Mouse (Mus musculus) midbrain, embryonic 14.5 days (tissue): ENCODE data around the gene Olfr1396. TPM values are rescaled to one million over a fixed set of nuclear protein-coding genes. Genes with fewer than 3 reads are reported as not detected.

ENCODE experiments used
- ATAC-seq: fragments of 200-750 bp; cut with Nextera tagmentation; 2 replicates; pipeline ENCODE4 v1.8.0; 2017; ENCODE audit warnings: moderate number of reproducible peaks, moderate library complexity; ENCODE audit not compliant: low FRiP score, low TSS enrichment
- DNase-seq: peaks from one replicate; pipeline ENCODE4 v3.0.0-alpha.2; 2015
- H3K27ac ChIP-seq: fragments of 300-500 bp; sonication (generic); replicated peaks from 2 replicates; pipeline ENCODE4 v1.5.1; 2014; ENCODE audit warnings: mild to moderate bottlenecking, low read depth, low read length, moderate library complexity
- H3K27me3 ChIP-seq: fragments of 300-500 bp; sonication (generic); 2 replicates; pipeline ENCODE4 v1.6.1; 2014; ENCODE audit warnings: low read length, control low read depth, mixed read lengths; ENCODE audit not compliant: control insufficient read depth, insufficient read depth
- H3K36me3 ChIP-seq: fragments of 300-500 bp; sonication (generic); 2 replicates; pipeline ENCODE4 v1.6.1; 2014; ENCODE audit warnings: low read length, control low read depth; ENCODE audit not compliant: control insufficient read depth, insufficient read depth
- H3K4me1 ChIP-seq: fragments of 300-500 bp; sonication (generic); 2 replicates; pipeline ENCODE4 v1.6.1; 2014; ENCODE audit warnings: mild to moderate bottlenecking, antibody characterized with exemption, low read length, control low read depth; ENCODE audit not compliant: control insufficient read depth, insufficient read depth
- H3K4me2 ChIP-seq: fragments of 300-500 bp; sonication (generic); 2 replicates; pipeline ENCODE4 v1.6.1; 2014; ENCODE audit warnings: mild to moderate bottlenecking, low read length, moderate library complexity
- H3K4me3 ChIP-seq: fragments of 300-500 bp; sonication (generic); replicated peaks from 2 replicates; pipeline ENCODE4 v1.5.1; 2014; ENCODE audit warnings: low read depth, low read length
- H3K9ac ChIP-seq: fragments of 300-500 bp; sonication (generic); replicated peaks from 2 replicates; pipeline ENCODE4 v1.6.1; 2014; ENCODE audit warnings: mild to moderate bottlenecking, low read length, moderate library complexity
- H3K9me3 ChIP-seq: fragments of 300-500 bp; sonication (generic); 2 replicates; pipeline ENCODE4 v1.6.1; 2016; ENCODE audit warnings: low read length, control low read depth, mixed read lengths; ENCODE audit not compliant: control insufficient read depth
- WGBS: fragments of 180-500 bp; shearing (Covaris S2); extraction: QIAGEN DNeasy Blood & Tissue Kit; methylation state at CpG from one replicate; pipeline ENCODE4 v1.1.7; 2014; 5-methylcytosine and 5-hydroxymethylcytosine counted together
- polyA plus RNA-seq: library from polyadenylated mRNA; unstranded; fragments of >200 nt; fragmentation: Nextera tagmentation; extraction: Ambion mirVana; gene quantifications from 2 replicates; pipeline ENCODE4 v1.2.1, GENCODE M21; 2014

Gene Olfr1396
- not detected in 2 replicates for polyA plus RNA-seq

DNA sequence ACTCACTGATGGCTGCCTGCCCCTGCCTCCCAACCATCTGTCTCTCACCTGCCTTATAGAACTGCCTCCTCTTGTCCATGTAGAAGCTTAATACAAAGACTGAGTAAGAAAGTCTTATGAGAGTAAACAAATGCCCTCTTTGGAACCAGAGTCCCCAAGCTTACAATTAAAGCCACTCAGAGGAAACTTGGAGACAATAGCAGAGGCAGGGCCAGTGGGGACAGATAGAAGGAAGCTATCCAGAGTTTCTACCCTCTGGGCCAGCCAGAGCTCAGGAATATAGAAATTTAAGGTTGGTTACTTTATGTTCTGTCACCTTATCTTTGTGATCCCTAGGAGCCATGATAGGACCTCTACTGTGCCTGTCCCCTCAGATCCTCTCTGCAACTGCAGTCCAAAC is at the start of gene Olfr1396:
TSS of gene Olfr1396 (minus strand) at position 101 of the 400 bp plus-strand sequence.
- H3K4me2 ChIP-seq, result no peak within 1 kb of the TSS

DNA sequence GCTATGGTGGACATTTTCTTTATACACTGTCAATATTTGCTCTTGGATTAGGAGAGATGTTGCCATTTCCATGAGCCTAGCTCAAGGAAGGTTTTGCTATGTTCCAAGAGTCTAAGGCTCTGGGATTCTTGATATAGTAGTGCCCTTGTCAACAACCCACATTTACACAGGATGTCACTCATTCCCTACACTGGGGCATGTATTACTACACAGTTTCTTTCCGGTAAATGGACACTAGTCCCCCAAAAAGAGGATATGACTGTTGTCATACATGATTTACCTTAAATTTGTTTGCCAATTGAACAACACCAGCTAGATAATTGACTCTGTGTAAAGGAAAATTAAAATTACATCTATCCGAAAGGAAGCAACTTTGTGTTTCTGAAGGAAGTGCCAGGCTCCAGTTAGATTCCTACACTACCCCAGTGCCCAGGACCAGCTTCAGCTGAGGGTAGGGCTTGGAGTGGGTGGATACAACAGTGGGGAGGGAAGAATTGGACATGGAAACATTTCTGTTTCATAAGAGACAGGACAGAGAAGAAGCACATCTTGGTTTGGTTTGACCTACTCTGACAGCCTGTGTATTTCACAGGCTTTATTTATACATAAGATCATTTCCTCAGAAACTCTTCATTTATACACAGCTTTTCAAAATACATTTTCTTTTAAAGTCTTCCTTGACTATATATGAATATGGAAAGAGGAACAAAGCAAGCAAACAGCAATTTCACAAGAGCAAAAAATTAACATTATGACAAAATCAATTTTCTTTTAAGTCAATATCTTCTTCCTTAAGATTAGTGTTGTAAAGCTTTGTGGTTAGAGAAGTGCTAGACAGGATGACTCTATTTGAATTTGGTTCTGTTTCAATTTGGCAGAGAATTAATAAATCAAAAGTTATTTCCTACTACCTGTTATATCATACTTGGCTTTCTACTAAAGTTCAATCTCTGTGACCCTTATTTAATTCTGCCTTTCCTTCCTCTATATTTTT is 42.4 kb upstream of the Olfr1396 start:
- no peaks in the 10 kb centered on the region for H3K27me3 ChIP-seq
- ATAC-seq, result no peak
- WGBS, result 93% methylated on average over 2 of the region's 2 CpGs
- no peak overlapping the region for H3K4me2 ChIP-seq
- H3K9ac ChIP-seq, result no peak overlapping the region
- H3K27ac ChIP-seq, result no peak overlapping the region
- H3K9me3 ChIP-seq, result no peaks in the 10 kb centered on the region
- H3K36me3 ChIP-seq, result no peaks in the 10 kb centered on the region
- H3K4me1 ChIP-seq, result no peaks in the 10 kb centered on the region
- no peak overlapping the region for H3K4me3 ChIP-seq
- DNase-seq, result no peak

More for the DNA sequence above, at the start of gene Olfr1396:
- H3K27me3 ChIP-seq, result no peaks in the 10 kb centered on the region
- no peak within 1 kb of the TSS for H3K4me3 ChIP-seq
- H3K36me3 ChIP-seq, result no peaks in the 10 kb centered on the region
- DNase-seq (no peak), ATAC-seq (no peak)
- H3K4me1 ChIP-seq, result no peaks in the 10 kb centered on the region
- no peak within 1 kb of the TSS for H3K9ac ChIP-seq
- no peak within 1 kb of the TSS for H3K27ac ChIP-seq
- no peaks in the 10 kb centered on the region for H3K9me3 ChIP-seq

DNA sequence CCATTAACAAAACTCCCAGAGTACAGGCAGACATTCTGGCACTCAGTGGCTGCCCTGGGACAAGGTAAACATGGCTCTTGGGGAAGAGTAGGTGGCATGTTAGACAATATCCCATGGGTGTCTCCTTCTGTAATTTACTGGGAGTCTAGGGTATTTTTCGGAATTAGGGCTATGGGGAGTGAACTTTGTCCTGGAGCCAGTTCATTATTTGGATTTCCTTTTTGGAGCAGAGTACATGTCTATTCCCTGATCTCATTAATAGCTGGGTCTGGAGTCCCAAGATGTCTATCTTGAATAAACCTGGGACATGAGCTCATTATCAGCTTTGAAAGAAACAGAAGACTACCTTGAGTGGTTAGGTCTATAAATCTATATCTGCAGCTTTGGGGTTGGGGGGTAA is 39.4 kb upstream of the Olfr1396 start, which contains the start of gene Olfr1394:
TSS of gene Olfr1394 (plus strand) at position 301 of the 400 bp plus-strand sequence.
- no peak within 1 kb of the TSS for H3K4me2 ChIP-seq

DNA sequence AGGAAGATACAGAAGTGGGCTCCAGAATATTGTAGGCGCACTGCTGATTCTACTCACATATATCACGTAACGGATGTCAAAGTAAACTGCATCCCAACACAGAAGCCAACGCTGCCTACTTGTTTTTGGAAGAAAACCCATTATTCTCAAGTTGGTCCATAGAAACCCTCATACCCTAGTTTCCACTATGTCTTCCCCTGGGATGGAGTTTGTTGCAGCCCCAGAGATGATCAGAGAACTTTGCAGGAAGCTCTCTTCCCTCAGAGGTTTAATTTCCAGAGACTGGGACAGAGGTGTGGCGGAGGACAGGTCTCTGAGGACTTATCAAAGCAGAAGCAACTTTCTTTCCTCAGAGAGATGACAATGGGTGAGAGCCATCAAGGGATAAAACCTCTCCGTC is 27.3 kb upstream of the Olfr1396 start, which contains the start of gene Olfr1395:
TSS of gene Olfr1395 (plus strand) at position 301 of the 400 bp plus-strand sequence.
- no peak for ATAC-seq
- Histone ChIP-seq H3K4me1 (no peaks in the 10 kb centered on the region), H3K27ac (no peak within 1 kb of the TSS), H3K4me3 (no peak within 1 kb of the TSS), H3K9me3 (no peaks in the 10 kb centered on the region), H3K36me3 (no peaks in the 10 kb centered on the region), H3K9ac (no peak within 1 kb of the TSS), H3K4me2 (no peak within 1 kb of the TSS), H3K27me3 (no peaks in the 10 kb centered on the region)
- no peak for DNase-seq
- 95% methylated on average over 6 of the region's 6 CpGs for WGBS

More for the DNA sequence above, 39.4 kb upstream of the Olfr1396 start, which contains the start of gene Olfr1394:
- H3K27me3 ChIP-seq, result no peaks in the 10 kb centered on the region
- no peak within 1 kb of the TSS for H3K4me3 ChIP-seq
- ATAC-seq (no peak), DNase-seq (no peak)
- 84% methylated on average over 1 of the region's 1 CpGs for WGBS
- H3K4me1 ChIP-seq, result no peaks in the 10 kb centered on the region
- H3K27ac ChIP-seq, result no peak within 1 kb of the TSS
- H3K9ac ChIP-seq, result no peak within 1 kb of the TSS
- no peaks in the 10 kb centered on the region for H3K9me3 ChIP-seq
- no peaks in the 10 kb centered on the region for H3K36me3 ChIP-seq

DNA sequence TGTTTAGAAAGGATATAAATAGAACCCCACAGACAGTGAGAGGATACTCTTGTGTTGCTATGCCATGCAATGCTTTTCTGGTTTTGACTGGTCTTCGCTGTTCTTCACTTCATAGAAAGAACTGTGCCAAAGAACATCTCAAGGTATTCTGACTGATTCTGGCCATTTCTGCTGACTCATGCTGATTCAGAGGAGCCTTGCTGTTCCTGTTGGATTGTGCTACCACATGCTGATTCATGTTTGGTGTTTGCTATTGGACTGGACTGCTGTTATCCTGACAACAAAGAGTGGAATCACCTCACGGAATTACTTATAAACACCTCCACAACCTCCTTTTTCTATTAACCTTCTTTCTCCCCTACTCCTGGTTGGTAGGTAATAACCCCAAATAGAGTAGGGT is 9.5 kb upstream of the Olfr1396 start:
- no peaks in the 10 kb centered on the region for H3K27me3 ChIP-seq
- H3K27ac ChIP-seq, result no peak overlapping the region
- H3K4me1 ChIP-seq, result no peaks in the 10 kb centered on the region
- H3K36me3 ChIP-seq, result no peaks in the 10 kb centered on the region
- no peak overlapping the region for H3K4me3 ChIP-seq
- H3K9me3 ChIP-seq, result no peaks in the 10 kb centered on the region
- no peak overlapping the region for H3K4me2 ChIP-seq
- H3K9ac ChIP-seq, result no peak overlapping the region
- DNase-seq, result no peak
- WGBS, result 91% methylated on average over 2 of the region's 2 CpGs
- ATAC-seq, result no peak

DNA sequence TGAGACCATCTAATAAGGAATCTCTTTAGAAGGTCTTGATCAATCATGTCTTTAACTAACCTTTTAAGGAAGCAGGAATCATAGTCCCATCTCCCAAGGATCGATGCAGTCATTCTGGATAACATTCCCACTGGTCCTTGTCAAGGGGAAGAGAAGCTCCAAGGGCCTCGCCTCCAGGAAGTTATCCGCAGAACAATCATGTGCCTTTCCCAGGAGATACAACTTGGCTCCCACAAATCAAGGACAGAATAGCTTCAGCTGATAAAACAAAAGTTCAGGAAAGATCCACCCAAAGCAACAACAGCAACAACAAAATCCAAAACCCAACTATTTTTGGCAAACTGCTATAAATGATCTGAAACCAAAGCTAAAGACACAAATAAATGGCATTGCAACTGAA is 5.0 kb upstream of the Olfr1396 start:
- WGBS, result 84% methylated on average over 3 of the region's 3 CpGs
- H3K27ac ChIP-seq, result no peak overlapping the region
- no peaks in the 10 kb centered on the region for H3K36me3 ChIP-seq
- no peaks in the 10 kb centered on the region for H3K4me1 ChIP-seq
- H3K4me3 ChIP-seq, result no peak overlapping the region
- no peak for DNase-seq
- no peaks in the 10 kb centered on the region for H3K9me3 ChIP-seq
- no peaks in the 10 kb centered on the region for H3K27me3 ChIP-seq
- H3K9ac ChIP-seq, result no peak overlapping the region
- ATAC-seq, result no peak
- no peak overlapping the region for H3K4me2 ChIP-seq

DNA sequence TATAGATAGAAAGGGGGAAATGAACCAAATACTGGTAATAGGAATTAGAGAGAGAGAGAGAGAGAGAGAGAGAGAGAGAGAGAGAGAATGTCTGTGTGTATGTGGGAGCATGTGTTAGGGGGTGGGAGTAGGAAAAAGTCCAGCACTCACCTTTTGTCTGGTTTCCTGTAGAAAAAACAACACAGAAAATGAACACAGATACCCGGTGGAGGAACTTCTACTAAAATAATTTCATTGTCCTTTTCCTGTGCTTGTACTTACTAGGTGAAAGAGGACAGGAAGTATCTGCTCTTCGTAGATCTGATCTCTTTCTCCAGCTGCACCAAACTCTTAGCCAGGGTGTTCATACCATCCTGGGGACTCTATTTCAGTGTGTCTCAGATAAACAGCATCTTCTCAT is 516 bp downstream of the Olfr1396 start:
- Histone ChIP-seq H3K27me3 (no peaks in the 10 kb centered on the region), H3K4me3 (no peak overlapping the region), H3K36me3 (no peaks in the 10 kb centered on the region), H3K27ac (no peak overlapping the region), H3K4me2 (no peak overlapping the region), H3K4me1 (no peaks in the 10 kb centered on the region), H3K9ac (no peak overlapping the region), H3K9me3 (no peaks in the 10 kb centered on the region)
- ATAC-seq (no peak), DNase-seq (no peak)
- 88% methylated on average over 2 of the region's 2 CpGs for whole genome bisulfite sequencing

DNA sequence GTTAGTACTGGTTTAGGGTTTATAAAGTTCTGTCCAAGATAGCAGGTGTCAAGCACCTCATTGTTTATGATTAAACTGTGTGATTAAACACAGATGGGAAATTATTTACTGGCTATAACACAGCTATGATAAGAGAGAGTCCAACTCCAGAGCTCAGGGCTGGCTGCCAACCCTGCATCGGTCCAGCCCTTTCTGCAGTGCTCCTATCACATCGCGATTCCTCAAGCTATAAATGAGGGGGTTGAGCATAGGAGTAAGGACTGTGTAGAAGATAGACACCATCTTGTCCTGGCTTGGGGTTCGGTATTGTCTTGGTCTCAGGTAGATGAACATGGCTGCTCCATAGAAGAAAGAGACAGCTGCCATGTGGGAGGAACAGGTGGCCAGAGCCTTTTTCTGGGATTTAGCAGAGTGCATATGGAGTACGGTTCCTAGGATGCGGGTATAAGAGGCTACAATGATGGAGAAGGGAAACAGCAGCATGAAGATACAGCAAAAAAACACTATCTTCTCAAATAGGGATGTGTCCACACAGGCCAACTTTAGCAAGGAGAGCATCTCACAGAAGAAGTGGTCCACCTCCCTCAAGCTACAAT is 2.0 kb downstream of the Olfr1396 start:
- DNase-seq (no peak), ATAC-seq (no peak)

More for the DNA sequence above, 2.0 kb downstream of the Olfr1396 start:
- Histone ChIP-seq H3K27me3 (no peaks in the 10 kb centered on the region), H3K4me3 (no peak overlapping the region), H3K36me3 (no peaks in the 10 kb centered on the region), H3K9ac (no peak overlapping the region), H3K27ac (no peak overlapping the region), H3K4me2 (no peak overlapping the region), H3K4me1 (no peaks in the 10 kb centered on the region), H3K9me3 (no peaks in the 10 kb centered on the region)
- WGBS, result 93% methylated on average over 6 of the region's 6 CpGs
